Mouse (Mus musculus) neural tube, embryonic 12.5 days (tissue): Measurements from ENCODE around the gene Poc1b. TPM values are rescaled to one million over a fixed set of nuclear protein-coding genes. Genes with fewer than 3 reads are reported as not detected.
A peak's percentile ranks its signal among the peaks of the same experiment; 100 is the strongest.

ENCODE experiments used
- ATAC-seq: fragments of 200-750 bp; cut with Nextera tagmentation; 2 replicates; pipeline ENCODE4 v1.8.0; 2017; ENCODE audit warnings: low read depth, mild to moderate bottlenecking, moderate TSS enrichment, moderate library complexity; ENCODE audit not compliant: low FRiP score
- H3K27ac ChIP-seq: fragments of 300-500 bp; sonication (generic); 2 replicates; pipeline ENCODE4 v1.5.1; 2016
- H3K27me3 ChIP-seq: fragments of 300-500 bp; sonication (generic); replicated peaks from 2 replicates; pipeline ENCODE4 v1.6.1; 2016; ENCODE audit warnings: mild to moderate bottlenecking
- H3K36me3 ChIP-seq: fragments of 300-500 bp; sonication (generic); 2 replicates; pipeline ENCODE4 v1.6.1; 2016; ENCODE audit warnings: mild to moderate bottlenecking
- H3K4me1 ChIP-seq: fragments of 300-500 bp; sonication (generic); 2 replicates; pipeline ENCODE4 v1.6.1; 2016
- H3K4me2 ChIP-seq: fragments of 300-500 bp; sonication (generic); replicated peaks from 2 replicates; pipeline ENCODE4 v1.6.1; 2016; ENCODE audit warnings: mild to moderate bottlenecking
- H3K4me3 ChIP-seq: fragments of 300-500 bp; sonication (generic); 2 replicates; pipeline ENCODE4 v1.5.1; 2016
- H3K9ac ChIP-seq: fragments of 300-500 bp; sonication (generic); 2 replicates; pipeline ENCODE4 v1.6.1; 2016; ENCODE audit warnings: mild to moderate bottlenecking
- H3K9me3 ChIP-seq: fragments of 300-500 bp; sonication (generic); 2 replicates; pipeline ENCODE4 v1.6.1; 2016; ENCODE audit warnings: mild to moderate bottlenecking
- WGBS: fragments of 180-500 bp; shearing (Covaris S2); methylation state at CpG from one replicate; pipeline ENCODE4 v1.1.7; 2016; 5-methylcytosine and 5-hydroxymethylcytosine counted together
- polyA plus RNA-seq: library from polyadenylated mRNA; unstranded; fragments of >200 nt; fragmentation: Nextera tagmentation; extraction: Ambion mirVana; gene quantifications from 2 replicates; pipeline ENCODE4 v1.2.1, GENCODE M21; 2016

Poc1b gene
- polyA plus RNA-seq, result 17.7 and 21.9 TPM in 2 replicates

DNA sequence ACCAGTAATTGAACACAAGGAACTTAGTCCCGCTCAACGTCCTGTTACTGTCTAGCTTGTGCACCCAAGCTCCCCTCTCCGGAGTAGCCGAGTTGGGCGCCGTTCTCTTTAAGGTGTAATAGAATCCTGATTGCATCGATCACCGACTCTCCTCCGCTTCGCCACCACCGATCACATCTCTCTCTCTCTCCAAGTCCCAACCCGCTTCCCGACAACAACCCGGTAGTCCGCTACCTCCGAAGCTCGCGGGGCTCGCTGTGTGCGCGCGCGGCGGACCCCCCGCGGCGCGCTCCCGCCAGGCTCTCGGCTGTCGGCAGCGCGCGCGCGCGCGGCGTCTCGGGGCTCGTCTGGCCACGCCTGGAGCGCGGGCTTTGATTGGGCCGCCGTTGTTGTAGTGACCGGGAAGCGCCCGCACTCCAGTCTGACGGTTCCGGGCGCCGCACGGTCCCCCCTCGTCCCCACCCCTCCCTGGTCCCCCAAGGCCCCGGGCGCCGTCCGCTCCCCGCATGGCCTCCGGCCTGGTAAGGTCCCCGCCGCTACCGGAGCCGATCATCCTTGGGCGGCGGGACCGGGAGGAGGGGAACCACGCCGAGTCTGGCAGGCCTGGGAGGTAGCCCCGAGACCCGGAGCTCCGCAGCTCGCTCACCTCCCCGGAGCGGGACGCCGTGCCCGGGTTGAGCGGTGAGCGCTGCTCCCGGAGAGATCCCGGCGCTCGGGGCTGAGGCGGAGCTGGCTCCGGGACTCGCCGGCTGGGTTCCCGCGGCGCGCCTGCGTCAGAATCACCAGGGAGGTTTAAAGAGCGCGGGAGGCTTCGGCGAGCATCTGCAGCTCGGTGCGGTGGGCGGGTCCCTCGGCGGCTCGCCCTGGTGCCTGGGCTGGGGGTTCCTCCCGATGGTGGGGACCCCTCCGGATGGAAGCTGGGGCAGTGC lies at the start of gene Poc1b:
Poc1b (plus strand) TSS at position 334 of the 929 bp plus-strand sequence.
- WGBS, result under 1% methylated on average over 102 of the region's 106 CpGs
- H3K4me2 ChIP-seq, result peak within 1 kb of the TSS; percentile 70

DNA sequence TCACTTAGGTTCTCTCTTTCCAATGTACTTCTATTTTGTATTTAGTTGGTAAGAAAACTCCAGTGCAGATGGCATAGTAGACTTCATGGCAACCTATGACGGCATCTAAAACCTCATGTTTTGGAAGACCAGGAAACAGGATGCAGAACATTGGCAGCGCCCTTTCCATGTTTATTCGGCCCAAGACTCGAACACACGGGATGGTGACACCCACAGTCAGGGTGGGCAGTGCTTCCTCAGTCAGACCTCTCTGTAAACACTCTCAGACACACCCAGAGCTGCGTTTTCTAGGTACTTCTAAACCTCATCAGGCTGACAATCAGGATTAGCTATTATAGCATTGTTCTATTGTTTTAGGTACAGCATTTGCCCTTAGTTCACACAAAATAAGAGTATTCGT lies 46.2 kb upstream of the Poc1b start:
- WGBS, result 89% methylated on average over 7 of the region's 7 CpGs
- Histone ChIP-seq H3K4me1 (no peaks in the 10 kb centered on the region), H3K27ac (no peak overlapping the region), H3K27me3 (no peaks in the 10 kb centered on the region), H3K9ac (no peak overlapping the region), H3K9me3 (no peaks in the 10 kb centered on the region), H3K4me2 (no peak overlapping the region), H3K36me3 (no peaks in the 10 kb centered on the region), H3K4me3 (no peak overlapping the region)
- no peak for ATAC-seq

More for the DNA sequence above, at the start of gene Poc1b:
- no peaks in the 10 kb centered on the region for H3K9me3 ChIP-seq
- peak within 1 kb of the TSS; percentile 74 for H3K27ac ChIP-seq
- ATAC-seq, result peak; percentile 96
- H3K4me1 ChIP-seq, result peaks cover 12% of the 10 kb centered on the region
- H3K9ac ChIP-seq, result peak within 1 kb of the TSS; percentile 89
- H3K4me3 ChIP-seq, result peak within 1 kb of the TSS; percentile 94
- peaks cover 21% of the 10 kb centered on the region for H3K36me3 ChIP-seq
- H3K27me3 ChIP-seq, result no peaks in the 10 kb centered on the region

DNA sequence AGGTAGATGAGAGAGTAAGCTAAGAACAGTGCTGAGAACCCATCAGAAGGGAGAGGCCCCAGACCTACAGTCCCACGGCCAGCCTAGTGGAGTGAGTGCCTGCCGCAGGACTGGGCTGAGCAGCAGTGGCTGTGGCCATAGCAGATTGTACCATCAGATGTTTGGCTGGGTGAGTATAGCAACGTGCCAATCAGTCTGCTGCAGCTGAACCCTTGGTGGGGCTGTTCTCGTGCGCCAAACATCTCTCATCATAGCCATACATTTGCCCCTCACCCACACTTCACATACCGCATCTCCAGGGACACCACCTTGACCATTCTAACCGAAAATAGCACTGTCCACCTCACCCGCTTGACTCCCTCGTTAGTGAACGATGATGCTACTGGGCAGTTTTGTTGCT lies 45.4 kb upstream of the Poc1b start:
- Histone ChIP-seq H3K4me1 (no peaks in the 10 kb centered on the region), H3K4me3 (no peak overlapping the region), H3K4me2 (no peak overlapping the region), H3K9me3 (no peaks in the 10 kb centered on the region), H3K27me3 (no peaks in the 10 kb centered on the region), H3K9ac (no peak overlapping the region), H3K27ac (no peak overlapping the region), H3K36me3 (no peaks in the 10 kb centered on the region)
- WGBS, result 90% methylated on average over 10 of the region's 10 CpGs
- no peak for ATAC-seq

DNA sequence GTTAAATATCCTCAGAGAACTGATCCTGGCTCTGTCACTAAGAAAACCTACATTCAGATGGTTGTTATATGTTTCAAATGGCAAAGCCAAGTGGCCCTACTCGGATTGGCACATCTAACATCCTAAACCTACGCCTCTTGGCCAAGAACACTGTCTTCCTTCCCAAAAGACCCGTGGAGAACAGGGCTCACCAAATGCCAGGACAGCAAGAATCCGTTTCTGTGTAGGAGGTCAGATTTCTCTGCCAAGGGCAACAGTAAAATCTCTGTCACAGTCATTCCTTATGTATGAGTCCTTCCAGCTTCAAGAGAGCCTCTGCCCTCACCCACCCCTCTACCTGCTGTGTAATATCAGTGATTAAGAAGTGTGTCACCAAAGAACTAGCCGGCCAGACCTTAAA lies 44.3 kb upstream of the Poc1b start:
- no peak overlapping the region for H3K9ac ChIP-seq
- H3K36me3 ChIP-seq, result no peaks in the 10 kb centered on the region
- ATAC-seq, result no peak

DNA sequence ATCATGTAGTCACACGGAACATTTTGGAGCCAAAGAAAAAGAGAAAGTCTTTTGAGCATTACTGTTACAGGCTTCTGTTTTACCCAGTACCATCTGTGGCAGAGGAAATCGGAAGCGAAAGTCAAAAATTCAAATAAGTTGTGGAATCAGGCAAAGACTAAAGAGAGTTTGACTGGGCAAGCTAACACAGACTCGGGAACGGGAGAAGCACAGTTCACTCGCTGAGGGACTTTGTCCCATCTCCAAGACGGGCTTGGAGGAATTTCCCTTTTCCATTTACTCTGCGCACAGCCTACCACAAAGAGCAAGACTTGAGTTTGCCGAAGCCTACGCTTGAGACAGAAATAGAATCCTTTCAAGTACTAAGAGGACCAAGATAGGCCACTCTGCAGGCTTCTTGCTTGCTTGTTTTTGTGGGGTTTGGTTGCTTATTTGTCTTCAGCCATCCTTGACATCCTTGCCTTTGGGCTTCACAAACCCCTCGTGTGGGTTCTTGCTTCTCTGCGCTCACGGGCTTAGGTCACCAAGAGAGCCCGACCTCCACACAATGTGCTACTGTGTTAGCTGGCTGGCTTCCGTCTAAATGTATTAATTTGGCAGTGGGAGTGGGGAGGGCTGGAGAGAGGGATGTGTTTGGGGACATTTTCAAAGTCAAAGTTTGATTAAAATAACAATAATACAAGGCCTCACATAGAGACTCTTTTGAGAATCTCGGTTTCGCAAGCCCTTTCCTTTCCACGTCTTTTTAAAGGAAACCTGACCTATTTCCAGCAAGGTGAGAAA lies 30.5 kb upstream of the Poc1b start:
- no peak for ATAC-seq
- Histone ChIP-seq H3K36me3 (no peaks in the 10 kb centered on the region), H3K9ac (no peak overlapping the region), H3K4me3 (no peak overlapping the region), H3K27ac (no peak overlapping the region), H3K4me1 (no peaks in the 10 kb centered on the region), H3K9me3 (no peaks in the 10 kb centered on the region), H3K4me2 (no peak overlapping the region), H3K27me3 (no peaks in the 10 kb centered on the region)
- WGBS, result 81% methylated on average over 18 of the region's 18 CpGs

More for the DNA sequence above, 44.3 kb upstream of the Poc1b start:
- 84% methylated on average over 5 of the region's 5 CpGs for WGBS
- no peaks in the 10 kb centered on the region for H3K9me3 ChIP-seq
- H3K27me3 ChIP-seq, result no peaks in the 10 kb centered on the region
- H3K4me1 ChIP-seq, result no peaks in the 10 kb centered on the region
- H3K4me3 ChIP-seq, result no peak overlapping the region
- no peak overlapping the region for H3K27ac ChIP-seq
- no peak overlapping the region for H3K4me2 ChIP-seq

DNA sequence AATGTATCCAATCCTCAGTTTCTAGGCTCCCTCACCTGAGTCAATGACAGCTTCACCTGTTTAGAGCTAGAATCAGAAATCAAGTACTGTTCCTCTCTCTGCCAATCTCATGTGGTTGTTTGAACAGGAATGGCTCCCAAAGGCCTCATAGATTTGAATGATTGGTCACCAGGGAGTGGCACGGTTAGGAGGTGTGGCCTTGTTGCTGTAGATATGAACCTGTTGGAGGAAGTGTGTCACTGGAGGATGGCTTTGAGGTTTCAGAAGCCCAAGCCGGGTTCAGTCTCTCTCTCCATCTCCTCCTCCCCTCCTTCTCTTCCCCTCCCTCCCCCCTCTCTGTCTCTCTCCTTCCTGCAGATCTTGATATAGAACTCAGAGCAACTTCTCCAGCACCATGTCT lies 28.2 kb upstream of the Poc1b start:
- no peaks in the 10 kb centered on the region for H3K9me3 ChIP-seq
- H3K4me3 ChIP-seq, result no peak overlapping the region
- no peak overlapping the region for H3K4me2 ChIP-seq
- H3K27ac ChIP-seq, result no peak overlapping the region
- no peaks in the 10 kb centered on the region for H3K27me3 ChIP-seq
- no peak overlapping the region for H3K9ac ChIP-seq
- no peaks in the 10 kb centered on the region for H3K36me3 ChIP-seq
- no peaks in the 10 kb centered on the region for H3K4me1 ChIP-seq
- ATAC-seq, result no peak
- WGBS, result 87% methylated on average over 2 of the region's 2 CpGs

DNA sequence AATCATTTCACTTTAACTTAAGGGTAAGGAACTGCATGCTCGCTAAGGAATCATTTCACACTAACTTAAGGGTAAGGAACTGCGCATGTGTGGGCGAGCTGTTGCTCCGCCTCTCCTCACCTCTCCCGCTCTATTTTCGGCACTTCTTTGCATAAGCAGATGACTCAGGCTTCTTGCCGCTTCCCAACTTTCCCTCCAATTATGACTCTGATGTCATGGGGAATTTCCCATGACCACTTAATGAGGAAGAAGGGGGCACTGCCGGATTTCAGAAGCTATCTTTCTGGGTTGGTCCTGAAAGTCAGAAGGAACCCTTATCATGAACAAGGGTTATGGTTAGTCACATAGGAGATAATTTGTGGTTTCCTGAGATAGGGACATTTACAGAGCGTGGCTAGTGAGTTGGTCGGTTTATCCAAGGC lies 25.3 kb upstream of the Poc1b start:
- Histone ChIP-seq H3K36me3 (no peaks in the 10 kb centered on the region), H3K4me3 (no peak overlapping the region), H3K9me3 (no peaks in the 10 kb centered on the region), H3K4me1 (no peaks in the 10 kb centered on the region), H3K9ac (no peak overlapping the region), H3K4me2 (no peak overlapping the region), H3K27ac (no peak overlapping the region), H3K27me3 (no peaks in the 10 kb centered on the region)
- ATAC-seq, result no peak
- 89% methylated on average over 10 of the region's 10 CpGs for WGBS

DNA sequence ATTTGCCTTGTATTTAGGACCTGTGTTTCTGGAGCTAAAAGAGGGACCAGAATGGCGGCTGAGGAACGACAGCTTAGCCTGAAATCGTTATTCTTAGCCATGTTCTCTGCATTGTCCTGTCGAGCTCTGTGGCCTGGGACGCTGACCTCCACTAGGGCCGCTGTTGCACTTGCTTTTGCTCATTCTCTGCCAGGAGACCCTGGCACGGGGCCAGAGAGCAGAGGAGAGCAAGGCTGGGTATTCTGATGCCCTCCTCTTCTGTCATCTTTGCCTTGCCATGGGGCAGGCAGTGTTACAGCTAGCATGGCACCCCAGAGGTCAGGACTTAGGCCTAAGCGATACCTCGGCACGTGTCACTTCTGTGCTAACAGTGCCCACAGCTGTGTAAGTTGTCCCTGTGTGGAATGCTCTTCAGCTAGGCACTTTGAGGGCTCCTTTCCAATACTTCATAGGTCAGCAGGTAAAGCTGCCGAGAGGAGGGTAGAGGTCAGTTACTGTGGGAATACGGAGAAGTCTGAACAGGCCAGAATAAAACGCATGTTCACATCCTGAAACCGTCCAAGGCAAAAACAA lies 23.3 kb upstream of the Poc1b start:
- Histone ChIP-seq H3K27me3 (no peaks in the 10 kb centered on the region), H3K9ac (no peak overlapping the region), H3K4me3 (no peak overlapping the region), H3K4me1 (no peaks in the 10 kb centered on the region), H3K36me3 (no peaks in the 10 kb centered on the region), H3K9me3 (no peaks in the 10 kb centered on the region), H3K27ac (no peak overlapping the region), H3K4me2 (no peak overlapping the region)
- WGBS, result 88% methylated on average over 14 of the region's 14 CpGs
- ATAC-seq, result no peak

DNA sequence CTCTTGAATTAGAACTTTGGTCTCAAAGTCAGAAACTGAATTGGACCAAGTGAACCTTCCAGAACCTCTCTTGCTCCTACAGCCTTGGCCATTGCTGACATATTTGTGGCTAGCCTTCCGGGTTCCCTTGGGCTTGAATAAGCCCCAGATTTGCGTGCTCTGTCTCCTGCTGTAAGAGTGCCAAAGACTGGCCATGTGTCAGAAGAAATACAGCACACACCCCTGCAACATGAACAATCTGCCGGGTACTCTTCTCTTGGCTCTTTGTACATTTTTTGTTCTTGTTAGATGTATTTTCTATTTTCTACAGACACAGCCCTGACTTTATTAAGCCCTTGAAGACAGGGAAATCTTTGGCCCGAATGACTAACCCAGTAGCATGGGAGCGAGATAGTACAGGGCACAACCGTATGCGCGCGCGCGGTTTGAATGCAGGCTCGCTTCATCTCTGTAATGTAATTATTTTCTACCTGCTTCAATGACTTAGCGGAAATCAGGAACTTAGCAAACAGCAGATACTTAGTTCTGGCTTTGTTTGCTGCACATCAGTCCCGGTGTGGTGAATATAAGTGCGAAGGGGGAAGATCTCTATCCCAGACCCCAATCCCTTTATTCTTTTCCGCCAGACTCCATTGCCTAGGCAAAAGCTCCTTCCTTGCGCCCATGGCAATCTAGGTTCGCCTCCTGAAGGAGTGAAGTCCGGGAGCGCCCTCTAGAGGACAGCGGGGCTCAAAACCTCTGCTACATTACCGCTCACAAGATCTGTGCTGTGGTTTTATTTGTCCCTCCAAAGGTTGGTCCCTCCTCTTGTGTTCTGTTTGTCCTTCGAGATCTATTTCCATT lies 22.2 kb upstream of the Poc1b start:
- peak; percentile 88 for ATAC-seq
- Histone ChIP-seq H3K36me3 (no peaks in the 10 kb centered on the region), H3K9ac (no peak overlapping the region), H3K27me3 (no peaks in the 10 kb centered on the region), H3K4me3 (no peak overlapping the region), H3K4me2 (peak overlapping the region; percentile 14), H3K27ac (no peak overlapping the region), H3K9me3 (no peaks in the 10 kb centered on the region), H3K4me1 (no peaks in the 10 kb centered on the region)
- WGBS, result 50% methylated on average over 23 of the region's 23 CpGs

DNA sequence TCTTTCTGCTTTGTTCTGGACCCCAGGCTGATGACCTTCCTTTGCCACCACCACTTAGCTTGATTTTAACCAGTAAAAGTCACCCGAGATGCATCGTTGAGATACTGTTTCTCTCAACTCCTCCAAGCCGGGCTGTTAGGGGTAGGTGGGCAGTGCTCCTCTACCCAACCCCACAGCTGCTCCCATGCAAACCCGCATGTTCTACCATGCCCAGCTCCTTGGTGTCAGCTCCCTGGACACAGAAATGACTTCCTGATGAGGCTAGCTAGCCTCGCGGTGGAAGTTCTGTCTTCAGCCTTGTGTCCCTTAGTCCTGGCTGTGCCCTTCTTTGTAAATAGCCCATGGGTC lies 21.6 kb upstream of the Poc1b start:
- H3K9ac ChIP-seq, result no peak overlapping the region
- H3K9me3 ChIP-seq, result no peaks in the 10 kb centered on the region
- no peak overlapping the region for H3K4me3 ChIP-seq
- WGBS, result 65% methylated on average over 6 of the region's 6 CpGs
- H3K27me3 ChIP-seq, result no peaks in the 10 kb centered on the region
- no peaks in the 10 kb centered on the region for H3K4me1 ChIP-seq
- H3K4me2 ChIP-seq, result peak overlapping the region; percentile 14
- ATAC-seq, result peak; percentile 34; the same call in 1 of the 2 replicates
- no peaks in the 10 kb centered on the region for H3K36me3 ChIP-seq
- no peak overlapping the region for H3K27ac ChIP-seq

DNA sequence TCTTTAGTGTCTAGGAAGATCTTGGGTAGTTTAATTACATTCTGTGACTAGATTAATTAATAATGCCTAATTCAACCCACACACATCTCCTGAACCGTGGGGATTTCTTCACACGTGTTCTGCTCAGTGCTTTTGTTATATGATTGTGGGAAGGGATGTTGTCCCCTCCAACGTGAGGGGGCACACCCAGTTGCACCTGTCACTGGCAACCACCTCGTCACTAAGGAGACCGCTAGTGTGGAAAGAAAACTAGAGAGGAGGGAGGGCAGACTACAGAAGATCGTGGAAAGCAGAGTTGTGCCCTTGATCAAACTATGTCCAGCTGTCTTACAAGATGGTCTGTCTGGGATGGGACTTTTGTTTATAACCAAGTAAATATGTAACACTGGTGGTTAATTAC lies 20.8 kb upstream of the Poc1b start:
- Histone ChIP-seq H3K4me1 (no peaks in the 10 kb centered on the region), H3K36me3 (no peaks in the 10 kb centered on the region), H3K9me3 (no peaks in the 10 kb centered on the region), H3K4me3 (no peak overlapping the region), H3K4me2 (no peak overlapping the region), H3K9ac (no peak overlapping the region), H3K27ac (no peak overlapping the region), H3K27me3 (no peaks in the 10 kb centered on the region)
- WGBS, result 73% methylated on average over 6 of the region's 6 CpGs
- no peak for ATAC-seq
